Mouse (Mus musculus) thymus, postnatal 0 days (tissue): ENCODE data around the gene Cdk5r1. TPM values are rescaled to one million over a fixed set of nuclear protein-coding genes. Genes with fewer than 3 reads are reported as not detected.

Experiments used
- DNase-seq: peaks from one replicate; pipeline ENCODE4 v3.0.0-alpha.2; 2015; ENCODE audit warnings: low spot score
- polyA plus RNA-seq: library from polyadenylated mRNA; unstranded; fragments of >200 nt; fragmentation: Nextera tagmentation; extraction: Ambion mirVana; gene quantifications from 2 replicates; pipeline ENCODE4 v1.2.1, GENCODE M21; 2015

Cdk5r1 gene
- polyA plus RNA-seq, 1 experiment from 2014 or later, result 1.7 TPM

DNA sequence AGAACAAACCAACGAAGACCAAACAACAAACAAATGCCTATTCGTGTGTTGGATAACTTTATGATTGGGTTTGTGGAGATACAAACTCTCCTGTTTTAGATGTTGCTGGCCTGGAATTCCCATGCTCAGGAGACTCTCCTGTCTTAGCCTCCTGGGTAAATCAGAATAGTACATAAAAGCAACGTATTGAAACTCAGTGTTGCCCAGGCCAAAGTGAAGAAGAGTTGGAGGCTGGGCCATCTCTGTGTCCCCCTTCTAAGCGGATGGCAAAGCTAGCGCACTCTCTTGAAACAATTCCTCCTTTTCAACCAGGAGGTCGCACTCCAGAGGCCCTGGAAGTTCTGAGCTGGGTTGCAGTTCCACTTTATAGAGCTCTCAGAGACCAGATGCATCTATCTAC lies 26.5 kb downstream of the Cdk5r1 start:
- no peak for DNase-seq

DNA sequence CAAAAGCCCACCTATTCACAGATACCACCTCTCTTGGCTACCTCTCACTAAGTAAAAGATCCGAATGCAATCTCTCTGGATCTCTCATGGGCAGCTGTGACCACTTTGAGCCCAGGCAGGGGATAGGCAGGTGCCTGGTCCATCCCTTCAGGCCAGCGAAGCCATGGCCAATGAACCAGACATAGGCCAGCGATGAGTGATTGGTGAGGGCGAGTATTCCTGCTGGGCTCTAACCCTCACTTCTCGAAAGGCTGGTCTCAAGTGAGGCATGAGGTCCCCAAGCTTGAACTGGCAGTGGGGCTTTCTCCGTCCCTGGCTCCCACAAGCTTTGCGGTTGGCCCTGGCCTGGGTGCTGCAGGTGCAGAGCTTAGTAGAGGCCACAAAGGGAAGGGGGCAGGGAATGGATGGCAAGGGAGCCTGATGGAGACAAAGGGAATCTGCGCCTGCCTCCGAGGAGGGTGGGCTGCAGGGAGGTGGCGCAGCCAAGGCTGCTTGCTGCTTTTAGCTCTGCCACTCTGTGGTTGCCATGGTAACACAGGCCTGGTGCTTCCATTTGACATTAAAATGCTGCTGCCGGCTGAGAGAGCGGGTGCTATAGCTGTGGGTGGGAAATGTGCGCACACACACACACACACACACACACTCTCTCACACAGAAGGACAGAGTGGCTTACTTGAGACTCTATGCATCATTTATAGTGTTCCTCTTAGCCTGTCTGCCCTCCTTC lies 27.1 kb downstream of the Cdk5r1 start:
- DNase-seq, result peak; percentile 85

DNA sequence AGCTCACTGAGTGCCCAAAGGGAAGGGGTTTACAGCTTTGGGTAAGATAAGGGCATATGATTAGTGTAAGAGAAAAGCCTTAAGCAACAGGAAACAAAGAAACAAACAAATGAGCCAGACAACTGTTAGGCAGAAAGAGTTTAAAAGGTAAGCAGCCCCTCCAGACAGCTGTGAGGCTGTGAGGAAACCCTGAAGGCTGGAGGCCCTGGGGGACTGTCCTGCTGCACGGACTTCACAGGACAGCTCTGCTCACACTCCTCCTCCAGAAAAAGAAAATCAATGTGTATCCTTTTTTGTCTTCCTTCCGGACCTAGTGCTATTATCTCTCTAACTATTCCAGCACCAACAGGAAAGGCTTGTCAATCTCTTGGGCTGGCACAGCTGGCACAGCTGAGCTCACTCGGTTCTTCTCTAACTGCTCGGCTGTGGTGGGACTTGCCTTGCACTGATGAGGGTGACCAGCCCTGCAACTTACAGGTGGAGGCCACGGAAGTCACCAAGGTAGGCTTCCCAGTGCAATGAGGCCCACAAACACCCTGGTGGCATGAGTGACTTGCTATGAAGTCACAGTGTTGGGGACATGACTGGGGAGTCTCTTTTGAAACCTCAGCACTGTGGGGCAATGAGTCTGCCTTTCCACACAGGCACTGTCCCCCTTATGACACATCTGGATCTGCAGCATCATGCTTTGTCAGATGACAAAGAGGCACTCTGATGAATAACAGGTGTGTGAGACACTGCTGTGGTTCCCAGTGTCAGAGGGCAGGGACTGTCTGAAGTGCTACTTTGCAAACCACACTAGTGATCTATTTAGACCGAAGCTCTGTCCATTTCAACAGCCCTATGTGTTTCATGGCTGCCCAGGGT lies 27.9 kb downstream of the Cdk5r1 start:
- peak; percentile 82 for DNase-seq

DNA sequence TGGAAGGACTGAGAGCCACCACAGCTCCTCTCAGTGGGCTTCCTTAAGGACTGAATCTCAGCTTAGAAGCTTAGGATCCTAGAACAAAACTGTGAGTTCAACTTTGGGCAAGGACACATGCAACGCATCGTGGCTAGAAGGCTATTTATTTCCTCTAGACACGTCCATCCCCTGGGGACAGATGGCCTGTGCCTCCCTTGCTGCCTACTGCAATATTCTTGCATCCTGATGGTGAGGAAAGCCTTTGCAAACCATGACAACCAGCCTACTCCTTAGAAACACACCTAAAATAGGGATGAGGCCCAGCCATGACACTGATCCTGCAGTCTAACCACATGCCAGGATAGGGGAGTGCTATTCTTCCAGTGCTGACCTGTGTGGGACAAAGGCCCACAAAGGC lies 28.8 kb downstream of the Cdk5r1 start:
- DNase-seq, result no peak

DNA sequence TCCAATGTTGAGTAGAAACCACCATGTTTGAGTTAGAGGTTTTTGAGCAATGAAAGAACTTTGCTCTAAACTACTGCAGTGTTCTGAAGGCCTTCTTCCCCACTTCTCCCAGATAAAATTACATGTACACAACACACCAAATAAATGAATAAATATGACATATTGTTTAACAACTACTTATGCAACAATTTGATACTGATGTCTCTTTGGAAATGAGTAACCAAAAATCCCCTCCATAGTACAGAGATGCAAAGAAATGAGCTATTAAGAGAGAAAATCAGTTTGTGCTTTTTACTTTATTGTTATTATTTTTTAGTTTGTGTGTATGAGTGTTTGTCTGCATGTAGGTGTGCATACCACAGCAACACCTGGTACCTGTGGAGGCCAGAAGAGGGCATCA lies 29.7 kb downstream of the Cdk5r1 start:
- no peak for DNase-seq

DNA sequence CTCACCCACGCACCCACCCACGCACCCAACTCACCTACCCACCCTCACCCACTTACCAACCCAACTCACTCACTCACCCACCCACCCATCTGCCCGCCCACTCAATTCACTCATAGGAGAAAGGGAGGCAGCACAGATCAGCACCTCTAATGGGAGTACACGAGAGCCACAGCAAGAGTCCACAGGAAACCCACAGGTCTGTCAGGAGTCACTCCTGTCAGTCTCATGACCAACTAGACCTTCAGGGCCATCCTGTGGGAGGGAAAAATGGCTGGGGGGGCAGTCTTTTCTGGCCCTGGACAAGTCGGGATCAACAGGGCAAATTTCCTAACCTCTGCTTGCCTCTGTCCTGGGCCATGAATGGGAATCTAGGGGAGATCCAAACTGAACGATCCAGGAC lies 31.0 kb downstream of the Cdk5r1 start:
- DNase-seq, result no peak

DNA sequence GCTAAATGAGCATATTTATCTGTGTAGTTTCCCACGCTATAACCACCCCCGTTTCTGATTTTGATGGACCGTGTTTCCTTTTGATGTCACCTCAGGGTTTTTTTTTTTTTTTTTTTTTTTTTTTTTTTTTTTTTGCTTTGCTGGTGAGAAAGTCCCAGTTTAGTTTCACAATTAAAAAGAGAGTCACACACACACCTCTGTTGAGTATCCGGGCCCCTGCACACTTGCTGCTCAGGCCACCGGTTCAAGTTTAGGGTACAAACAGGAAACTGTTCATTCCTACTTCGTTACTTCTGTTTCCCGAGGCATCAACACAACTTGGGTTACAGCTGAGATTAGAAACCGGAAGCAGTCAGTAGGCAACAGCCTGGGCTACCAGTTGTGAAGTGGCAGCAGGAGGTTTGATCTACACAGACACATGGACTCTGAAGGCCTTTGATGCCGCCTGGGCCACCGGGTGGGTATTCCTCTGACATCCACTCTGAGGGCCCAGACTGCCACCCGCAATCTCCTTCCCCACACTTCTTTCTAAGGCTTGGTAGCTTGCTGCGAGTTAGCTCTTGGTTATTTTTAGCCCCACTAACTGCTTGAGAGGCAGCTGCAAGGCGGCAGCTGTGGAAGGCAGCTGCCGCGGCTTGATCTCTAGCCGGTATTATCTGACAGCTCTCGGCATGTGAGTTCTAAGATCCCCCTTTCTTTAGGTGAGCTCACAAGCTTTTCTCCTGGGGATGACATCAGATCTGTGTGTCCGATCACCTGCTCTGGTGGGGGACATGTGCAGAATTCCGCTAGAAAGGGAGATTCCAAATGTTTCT lies 31.7 kb downstream of the Cdk5r1 start:
- DNase-seq, result peak; percentile 91

DNA sequence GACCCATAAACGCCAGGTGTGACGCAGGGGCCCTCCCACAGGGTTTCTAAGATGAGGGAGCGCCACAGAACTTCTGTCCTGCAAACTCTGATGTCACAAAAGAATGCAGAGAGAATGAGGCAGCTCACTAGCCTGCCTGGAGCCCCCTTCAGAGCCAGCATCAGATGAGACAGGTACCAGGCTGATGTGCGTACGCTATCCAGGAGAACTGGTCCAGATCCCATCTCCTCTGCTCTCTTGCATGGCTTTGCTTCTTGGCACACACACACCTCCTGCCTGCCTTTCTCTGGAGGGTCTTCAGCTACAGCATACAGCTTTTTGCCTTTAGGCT lies 32.3 kb downstream of the Cdk5r1 start:
- DNase-seq, result no peak

DNA sequence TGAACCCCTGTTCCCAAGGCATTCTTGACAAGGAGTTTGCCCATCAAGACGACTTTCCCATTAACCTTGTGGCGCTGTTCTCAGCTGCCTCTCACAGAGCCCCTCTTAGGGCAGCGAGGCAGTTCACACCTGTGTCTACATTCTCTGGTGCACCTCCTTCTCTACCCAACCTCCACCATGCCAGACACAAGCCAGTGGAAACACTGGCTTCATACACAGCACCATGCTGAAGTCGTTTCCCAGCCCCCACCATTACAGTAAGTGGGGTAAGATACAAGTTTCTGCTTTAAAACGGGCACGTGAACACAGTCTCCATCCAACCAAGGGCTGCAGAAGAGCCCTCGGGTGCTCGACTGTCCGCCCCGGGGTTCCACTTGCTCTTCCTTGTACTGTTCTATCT lies 33.3 kb downstream of the Cdk5r1 start:
- DNase-seq, result peak; percentile 40

DNA sequence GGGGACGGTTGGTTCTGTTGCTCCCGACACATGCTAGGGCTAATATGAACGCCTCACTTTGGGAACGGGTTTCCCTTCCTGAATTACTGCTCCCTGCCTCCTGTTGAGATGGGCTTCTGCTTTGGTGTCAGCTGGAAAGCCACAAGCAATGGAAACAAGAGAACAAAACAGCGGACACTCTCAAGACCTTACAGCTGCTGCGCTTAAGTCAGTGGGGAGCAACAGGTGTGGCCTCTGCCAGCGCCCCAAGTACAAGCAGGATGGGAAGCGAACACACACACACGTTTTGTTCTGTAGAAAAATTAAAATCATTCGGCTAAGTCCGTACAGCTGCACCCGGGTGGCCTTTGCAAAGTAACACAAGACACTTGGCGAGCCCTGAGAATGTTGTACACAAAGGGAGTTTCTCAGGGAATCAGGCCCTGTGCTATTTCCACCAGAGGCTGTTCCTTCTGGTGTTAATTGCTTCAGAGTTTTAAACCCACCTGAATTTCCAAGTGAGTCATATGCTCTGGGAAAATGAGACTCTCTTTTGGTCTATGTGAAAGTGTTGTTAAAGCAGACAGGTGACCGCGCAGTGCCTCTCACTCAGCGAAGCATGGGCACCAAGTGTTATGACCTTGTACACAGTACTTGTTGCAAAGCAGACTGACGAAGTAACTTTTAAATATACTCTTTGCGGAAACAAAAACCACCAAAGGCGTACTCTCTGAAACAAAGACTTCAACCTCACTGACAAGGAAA lies 35.7 kb downstream of the Cdk5r1 start:
- peak; percentile 70 for DNase-seq

DNA sequence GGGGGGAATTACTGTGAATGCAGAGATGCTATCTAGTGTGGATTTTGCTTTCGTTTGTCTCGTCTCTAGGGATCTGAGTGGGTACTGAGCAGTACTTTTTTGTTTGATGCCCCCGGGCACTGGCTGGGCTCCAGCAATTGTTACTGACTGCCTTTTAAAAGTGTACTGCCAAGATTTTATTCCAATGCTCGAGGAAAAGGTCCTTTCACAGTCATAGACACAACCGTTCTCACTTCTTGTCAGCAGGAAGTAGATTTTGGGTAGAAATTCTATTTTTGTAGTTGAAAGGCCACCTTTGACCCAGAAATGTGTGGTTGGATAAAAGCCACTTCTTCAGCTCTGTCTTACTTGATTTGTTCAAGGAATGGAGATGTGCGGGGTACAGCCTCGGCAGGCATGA lies 37.0 kb downstream of the Cdk5r1 start:
- peak; percentile 74 for DNase-seq

DNA sequence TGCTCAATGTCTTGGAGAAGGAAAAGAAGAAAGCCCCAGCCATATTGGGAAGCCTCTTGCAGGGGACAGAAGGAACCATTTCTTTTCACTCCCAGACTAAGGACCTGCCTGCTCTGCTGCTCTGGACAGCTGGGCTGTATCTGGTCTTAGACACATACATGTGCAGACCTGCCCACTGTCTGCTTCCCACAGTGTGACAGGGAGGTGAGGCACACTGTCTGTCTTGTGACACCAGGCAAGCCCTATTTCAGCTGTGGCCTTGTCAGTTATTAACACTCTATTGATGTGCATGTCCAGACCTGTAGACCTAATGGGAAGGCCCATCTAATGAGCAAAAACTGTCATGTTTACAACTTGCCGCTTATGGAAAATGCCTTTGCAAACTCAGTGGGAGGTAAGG lies 38.5 kb downstream of the Cdk5r1 start:
- no peak for DNase-seq

DNA sequence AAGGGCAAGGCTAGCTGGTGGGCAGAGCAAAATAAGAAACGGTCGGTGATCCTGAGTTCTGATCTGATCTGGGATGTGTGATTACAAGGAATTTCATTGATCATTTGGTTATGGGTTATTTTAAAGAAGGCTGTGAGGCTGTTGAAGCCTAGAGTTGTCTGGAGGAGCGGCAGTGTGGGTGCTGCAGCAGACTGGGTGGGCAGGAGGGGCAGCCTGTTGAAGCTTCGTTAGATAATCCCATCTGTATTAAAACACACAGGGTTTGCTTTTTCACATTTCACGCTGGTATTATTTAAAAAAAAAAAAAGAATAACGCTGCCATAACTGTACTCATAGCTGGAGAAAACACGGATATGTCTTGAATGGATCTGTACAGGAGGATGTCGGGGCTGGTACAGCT lies 39.1 kb downstream of the Cdk5r1 start:
- no peak for DNase-seq

DNA sequence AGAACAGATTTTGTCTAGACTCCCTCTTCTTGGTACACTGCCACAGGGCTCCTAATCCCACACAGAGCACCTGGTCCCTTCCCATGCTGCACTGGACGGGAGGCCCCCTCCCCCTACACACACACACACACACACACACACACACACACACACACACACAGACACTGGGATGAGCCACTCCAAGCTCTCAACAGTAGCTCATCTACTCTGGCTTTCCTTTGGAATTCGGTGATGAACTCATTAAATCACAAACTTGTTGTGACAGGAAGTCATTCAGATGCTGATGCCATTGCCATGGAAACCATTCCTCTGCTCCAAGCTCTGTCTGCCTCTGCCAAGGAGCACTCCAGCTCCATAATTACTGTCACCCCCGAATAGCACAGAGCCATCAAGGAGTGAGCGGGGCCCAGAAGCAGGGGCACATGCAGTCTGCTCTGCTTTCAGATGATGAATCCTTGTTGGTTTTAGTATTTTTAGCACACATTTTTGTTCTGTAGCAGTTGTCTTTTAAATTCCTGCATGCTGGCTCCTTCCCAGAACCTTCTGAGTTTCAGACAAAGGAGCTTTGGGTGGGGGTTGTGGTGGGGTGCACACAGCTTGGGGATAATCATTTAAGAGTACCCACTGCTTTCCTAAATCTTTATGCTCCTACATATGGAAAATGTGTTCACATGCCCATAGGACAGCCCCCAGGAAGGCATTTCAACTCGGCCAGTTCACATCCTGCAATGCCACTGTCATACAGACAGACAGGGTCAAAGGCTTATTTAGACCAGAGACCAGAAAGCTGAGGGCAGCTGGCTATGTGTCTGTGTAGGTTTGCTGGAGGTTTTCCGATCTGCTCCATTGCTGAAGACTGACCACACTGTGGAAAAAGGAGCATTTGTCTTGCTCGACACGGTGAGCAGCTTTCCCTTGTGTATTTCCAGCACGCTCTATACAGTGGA lies 41.9 kb downstream of the Cdk5r1 start:
- DNase-seq, result no peak

DNA sequence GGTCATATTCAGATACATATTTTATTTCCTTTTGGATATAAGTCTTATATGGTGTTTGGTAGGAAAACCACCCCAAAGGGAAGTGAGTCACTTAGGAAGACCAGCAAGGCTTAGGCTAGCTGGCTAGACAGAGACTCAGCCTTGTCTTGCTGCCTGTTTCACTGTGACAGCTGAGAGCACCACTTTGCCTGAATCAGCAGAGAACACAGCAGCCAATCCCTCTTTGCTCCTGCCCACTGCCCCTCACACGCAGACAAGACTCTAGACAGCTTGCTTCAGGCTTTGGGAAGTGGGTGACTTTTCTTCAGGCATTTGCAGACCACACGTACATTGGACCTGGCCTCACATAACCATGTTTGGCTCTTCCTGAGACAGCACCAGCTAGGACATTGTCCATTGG lies 44.3 kb downstream of the Cdk5r1 start:
- no peak for DNase-seq

DNA sequence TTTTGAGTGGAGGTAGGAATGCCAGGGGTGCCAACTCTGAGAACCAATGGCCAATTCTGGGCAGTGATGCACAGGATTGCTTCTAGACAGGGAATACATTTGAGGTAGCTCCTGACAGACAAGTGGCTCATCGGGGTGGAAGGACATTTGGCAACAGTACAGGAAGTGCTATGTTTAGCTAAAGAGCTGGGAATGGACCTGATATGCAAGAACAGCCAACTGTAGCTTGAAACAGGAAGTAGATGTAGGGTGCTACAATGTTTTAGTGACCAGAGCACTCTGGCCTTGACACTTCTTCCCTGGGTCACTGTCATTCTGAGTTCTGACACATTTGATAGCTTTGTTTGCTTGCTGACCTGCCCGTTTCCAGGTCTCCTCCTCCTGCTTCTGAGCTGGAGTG lies 46.0 kb downstream of the Cdk5r1 start:
- DNase-seq, result no peak

DNA sequence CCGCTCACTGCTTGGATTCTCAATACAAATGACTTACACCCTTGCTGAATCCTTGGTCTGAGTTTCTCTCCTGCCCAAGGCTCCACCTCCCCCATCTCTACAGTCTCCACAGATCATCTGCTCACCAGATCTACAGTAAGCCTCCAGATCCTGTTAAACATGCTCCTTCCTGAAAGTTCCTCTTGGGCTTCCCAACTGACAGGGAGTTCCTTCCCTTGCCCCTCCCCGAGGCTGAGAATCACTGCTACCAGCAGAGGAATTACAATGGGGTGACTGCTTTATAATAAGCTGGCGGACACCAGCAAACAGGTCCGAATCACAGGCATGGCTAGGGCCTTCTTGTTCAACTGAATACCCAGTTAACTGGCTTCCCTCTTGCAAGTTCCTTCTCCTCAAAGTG lies 46.6 kb downstream of the Cdk5r1 start:
- DNase-seq, result no peak

DNA sequence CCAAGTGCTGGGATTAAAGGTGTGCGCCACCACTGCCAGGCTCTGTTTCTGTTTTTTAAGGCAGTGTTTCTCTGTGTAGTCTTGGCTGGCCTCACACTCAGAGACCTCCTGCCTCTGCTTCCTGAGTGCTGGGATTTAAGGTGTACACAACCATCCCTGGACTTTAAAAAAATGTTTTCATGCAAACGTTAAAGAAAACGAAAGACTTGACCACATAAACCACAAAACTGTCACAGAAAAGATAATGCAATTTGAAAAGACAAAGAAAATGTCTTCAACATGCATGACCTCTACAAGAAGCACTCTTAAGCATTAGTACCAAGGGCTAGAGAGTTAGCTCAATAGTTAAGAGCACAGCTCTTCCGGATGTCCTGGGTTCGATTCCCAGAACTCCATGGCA lies 47.4 kb downstream of the Cdk5r1 start:
- DNase-seq, result no peak

DNA sequence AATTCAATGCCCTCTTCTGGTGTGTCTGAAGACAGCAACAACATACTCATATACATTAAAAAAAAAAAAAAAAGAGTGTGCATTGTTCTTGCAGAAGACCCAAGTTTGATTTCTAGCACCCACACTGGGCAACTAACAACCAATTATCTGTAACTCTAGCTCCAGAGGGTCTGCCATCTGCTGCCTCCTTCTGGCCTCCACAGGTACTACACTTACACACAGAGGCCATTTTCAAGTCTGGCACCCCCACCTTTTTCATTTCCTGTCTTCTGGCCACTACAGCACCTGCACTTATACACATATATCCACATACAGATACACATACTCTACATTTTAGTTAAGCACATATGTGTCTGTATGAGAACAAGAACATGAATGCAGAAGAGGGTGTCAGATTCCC lies 50.9 kb downstream of the Cdk5r1 start:
- peak; percentile 53 for DNase-seq

DNA sequence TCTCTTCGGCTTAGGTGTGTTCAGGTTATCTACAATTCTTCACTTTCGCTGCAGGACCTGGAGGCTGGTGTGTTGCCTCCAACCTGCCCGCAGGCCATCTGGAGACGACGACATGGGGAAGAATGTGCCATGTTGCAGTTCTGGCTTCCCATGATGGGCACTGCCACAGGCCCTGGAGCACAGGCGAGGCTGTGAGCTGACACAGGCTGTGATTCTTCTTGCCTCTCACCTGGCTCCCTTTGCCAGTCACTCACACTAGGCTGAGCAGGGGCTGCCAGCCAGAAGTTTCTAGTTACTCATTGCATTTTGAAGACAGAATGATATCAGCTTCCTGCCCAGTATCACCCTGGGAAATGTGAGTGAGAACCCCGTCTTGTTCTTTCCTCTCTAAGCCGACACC lies 52.3 kb downstream of the Cdk5r1 start:
- no peak for DNase-seq
